ENCODE assay signal across 14 mouse cellular contexts in genomic region chr10:89748619-89749018, GRCm38 (mm10).
"Had no signal": no experiment of that assay in that cellular context is flagged by ENCODE, and none has a peak within 500 bp of the region (broad histone marks: within the 10 kb centered on the region; RNA-seq: fewer than 3 reads in every experiment).

No protein-coding gene starts in this region.

- H3K4me3 ChIP-seq: limb, embryonic 10.5 days; liver, embryonic 13.5 days; midbrain, embryonic 15.5 days; neural tube, embryonic 13.5 days; stomach, embryonic 15.5 days had no signal

- H3K9me3 ChIP-seq: limb, embryonic 10.5 days; liver, embryonic 13.5 days; megakaryocyte, embryonic 14.5 days; midbrain, embryonic 15.5 days; neural tube, embryonic 13.5 days; stomach, embryonic 15.5 days had no signal

- H3K9ac ChIP-seq: liver, embryonic 13.5 days; liver, postnatal 0 days; midbrain, embryonic 15.5 days; neural tube, embryonic 13.5 days; stomach, embryonic 15.5 days had no signal

- H3K4me2 ChIP-seq: liver, embryonic 13.5 days; midbrain, embryonic 11.5 days; midbrain, embryonic 15.5 days; neural tube, embryonic 13.5 days; stomach, embryonic 15.5 days had no signal

- ATAC-seq: intestine, embryonic 16.5 days; liver, postnatal 0 days; midbrain, embryonic 15.5 days had no signal

- H3K27me3 ChIP-seq: liver, embryonic 13.5 days; megakaryocyte, embryonic 14.5 days; midbrain, embryonic 15.5 days; neural tube, embryonic 13.5 days; stomach, embryonic 15.5 days had no signal

- H3K36me3 ChIP-seq: limb, embryonic 10.5 days; liver, embryonic 13.5 days; midbrain, embryonic 15.5 days; neural tube, embryonic 13.5 days; stomach, embryonic 15.5 days had no signal

- DNase-seq: kidney, adult 8-10 months; kidney, postnatal 10 days; liver, embryonic 13.5 days; liver, postnatal 0 days; lung, postnatal 10 days; retina, postnatal 1 day; thymus, postnatal 4 days had no signal

- H3K27ac ChIP-seq: limb, embryonic 10.5 days; liver, embryonic 13.5 days; midbrain, embryonic 15.5 days; neural tube, embryonic 13.5 days; stomach, embryonic 15.5 days had no signal
